Mouse (Mus musculus) NIH3T3 (cell line): ENCODE measurements around the gene Scarb2.

Experiments
- DNase-seq: peaks from one replicate; pipeline ENCODE4 v3.0.0-alpha.2; 2012; ENCODE audit warnings: low read depth

Scarb2 gene

DNA sequence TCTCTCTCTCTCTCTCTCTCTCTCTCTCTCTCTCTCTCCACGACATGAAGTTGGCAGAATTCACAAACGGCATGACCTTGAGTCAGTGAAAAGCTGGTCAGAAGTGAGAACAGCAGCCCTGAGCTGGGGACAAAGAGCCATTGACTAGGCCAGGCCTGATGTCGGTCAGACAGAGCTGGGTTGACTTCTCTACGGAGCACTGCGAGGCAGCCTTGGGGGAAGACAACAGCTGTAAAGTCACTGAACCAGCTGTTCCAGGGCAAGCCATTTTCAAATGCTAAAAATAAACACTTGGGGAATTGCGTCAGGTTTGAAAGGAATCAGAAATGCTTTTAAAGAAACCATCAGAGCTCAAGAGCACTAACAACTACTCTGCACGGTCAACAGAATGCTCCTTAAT lies 13.2 kb downstream of the Scarb2 start:
- peak; percentile 26 for DNase-seq

DNA sequence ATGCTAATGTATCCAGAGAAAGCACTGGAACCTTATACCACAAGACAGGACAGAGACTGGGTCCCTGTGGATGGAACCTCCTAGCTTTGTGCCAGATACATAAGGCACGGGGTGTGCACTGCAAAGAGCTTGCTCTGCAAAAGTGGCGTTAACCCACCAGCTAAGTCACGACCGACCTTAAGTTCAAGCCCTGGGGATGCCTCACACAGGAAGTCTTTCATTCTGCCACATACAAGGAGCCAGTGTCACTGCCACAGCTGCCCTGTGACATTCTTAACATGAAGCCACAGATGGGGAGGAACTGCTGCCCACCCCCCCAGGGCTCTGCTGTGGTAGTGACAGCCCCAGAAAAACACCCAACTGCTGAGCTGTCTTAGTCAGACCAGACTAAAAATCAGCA lies 15.9 kb downstream of the Scarb2 start:
- no peak for DNase-seq

GRCm38 (mm10) chr5:92490304-92490703 lies 16.3 kb downstream of the Scarb2 start:
- DNase-seq: no peak

DNA sequence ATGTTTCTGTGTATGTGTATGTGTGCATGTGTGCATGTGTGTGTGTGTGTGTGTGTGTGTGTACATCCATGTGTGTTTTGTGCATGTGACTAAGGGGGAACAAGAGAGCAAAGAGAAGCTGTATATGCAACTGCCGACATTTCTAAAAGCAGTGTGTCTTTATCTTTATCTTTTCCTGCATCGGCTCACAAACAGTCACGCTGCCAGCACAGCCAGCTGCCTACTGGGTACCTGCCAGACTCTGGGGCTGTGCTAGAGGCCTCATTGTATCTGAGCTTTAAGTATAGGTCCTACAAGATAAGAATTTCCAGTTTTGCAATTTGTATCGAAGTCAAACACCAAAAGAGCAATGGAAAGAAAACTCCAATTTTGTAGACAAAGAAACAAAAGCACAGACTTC lies 17.1 kb downstream of the Scarb2 start:
- DNase-seq: no peak

DNA sequence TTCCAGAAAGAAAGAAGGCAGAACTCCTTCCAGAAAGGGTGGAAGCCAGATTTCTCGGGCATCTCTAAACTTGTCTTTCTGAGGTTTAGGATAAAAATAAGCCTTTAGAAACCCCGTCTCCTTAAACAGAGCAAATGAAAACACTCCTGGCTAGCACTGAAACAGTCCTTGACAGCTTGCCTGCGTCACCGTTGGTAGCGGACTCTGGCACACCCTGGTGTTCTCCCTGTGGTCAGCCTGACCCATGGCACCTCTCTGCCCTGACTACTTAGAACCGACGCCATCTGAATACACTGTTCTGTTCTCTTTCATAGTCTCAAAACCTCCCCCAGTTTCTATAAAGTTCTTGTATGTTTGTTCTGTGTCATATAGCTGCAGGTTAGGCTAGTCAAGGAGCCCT lies 17.7 kb downstream of the Scarb2 start:
- no peak for DNase-seq

GRCm38 (mm10) chr5:92488408-92488807 lies 18.2 kb downstream of the Scarb2 start:
- no peak for DNase-seq

- DNase-seq: peak; percentile 91
Observed at GRCm38 (mm10) chr5:92486758-92487157, 19.9 kb downstream of the Scarb2 start.

GRCm38 (mm10) chr5:92484880-92485279 lies 21.8 kb downstream of the Scarb2 start:
- DNase-seq: no peak

DNA sequence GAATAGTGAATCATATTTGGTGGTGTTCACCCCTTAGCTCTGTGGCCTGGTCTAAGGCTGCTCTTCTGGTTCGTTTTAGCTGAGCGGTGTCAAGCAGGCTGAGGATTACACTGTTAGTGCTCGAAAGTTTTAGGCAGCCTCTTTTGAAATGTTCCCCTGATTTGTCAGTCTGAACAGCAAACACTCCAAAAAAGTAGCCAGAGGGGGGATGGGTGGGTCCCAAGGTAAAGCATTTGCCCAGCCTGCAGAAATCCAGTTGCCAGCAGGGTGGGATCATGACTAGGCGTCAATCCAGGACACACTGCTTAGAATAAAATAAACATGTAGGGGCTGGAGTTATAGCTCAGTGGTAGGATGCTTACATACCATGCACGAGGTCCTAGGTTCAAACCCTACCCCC lies 33.8 kb downstream of the Scarb2 start:
- no peak for DNase-seq

- no peak for DNase-seq
Observed at GRCm38 (mm10) chr5:92471531-92471930, 35.1 kb downstream of the Scarb2 start.

GRCm38 (mm10) chr5:92469201-92470130 lies 37.2 kb downstream of the Scarb2 start:
- DNase-seq: peak; percentile 21

- DNase-seq: peak; percentile 58
Observed at GRCm38 (mm10) chr5:92468234-92468633, 38.4 kb downstream of the Scarb2 start.

DNA sequence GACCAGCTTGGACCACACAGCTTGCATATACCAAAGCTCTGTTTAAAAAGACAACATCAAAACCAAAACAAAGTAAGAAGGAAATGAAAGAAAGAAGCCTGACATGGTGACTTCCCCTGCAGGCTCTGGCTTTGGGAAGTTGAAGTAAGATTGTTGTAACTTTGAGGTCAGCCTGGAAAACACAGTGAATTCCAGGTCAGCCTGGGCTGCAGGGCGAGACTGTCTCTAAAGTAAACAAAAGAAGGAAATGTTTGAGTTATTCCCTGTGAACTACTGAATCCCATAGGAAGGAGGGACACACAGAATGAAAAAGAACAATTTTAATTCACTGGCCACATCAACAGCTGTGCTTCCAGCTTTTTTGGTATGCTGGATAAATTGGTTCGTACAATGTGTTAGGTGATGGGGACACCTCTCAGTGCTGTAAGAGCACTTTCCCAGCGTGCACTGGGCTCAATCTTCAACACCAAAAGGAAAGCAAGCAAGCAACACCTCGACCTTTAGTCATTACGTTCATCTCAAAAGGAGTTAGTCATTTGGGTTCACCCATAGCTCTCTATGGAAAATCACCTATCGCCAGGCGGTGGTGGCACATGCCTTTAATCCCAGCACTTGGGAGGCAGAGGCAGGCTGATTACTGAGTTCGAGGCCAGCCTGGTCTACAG lies 39.4 kb downstream of the Scarb2 start:
- DNase-seq: no peak

GRCm38 (mm10) chr5:92465511-92465910 lies 41.1 kb downstream of the Scarb2 start:
- no peak for DNase-seq

DNA sequence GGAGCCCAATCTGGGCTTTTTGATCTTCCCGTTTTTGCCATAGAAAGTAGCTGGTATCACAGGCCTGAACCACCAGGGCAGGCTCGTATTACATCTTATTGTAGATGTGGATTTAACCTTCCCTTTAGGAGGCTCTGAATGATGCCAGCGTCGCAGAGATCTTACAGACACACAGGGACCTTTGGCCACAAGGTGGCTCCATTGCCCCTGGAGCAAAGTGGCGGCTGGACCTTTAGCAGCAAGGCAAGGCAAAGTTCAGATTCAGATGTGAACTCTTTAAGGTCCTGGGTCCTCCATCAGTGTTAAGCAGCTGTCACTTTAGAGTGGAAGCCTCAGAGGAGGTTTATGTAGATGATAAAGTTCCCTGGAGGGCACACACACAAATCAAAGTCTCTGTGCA lies 45.3 kb downstream of the Scarb2 start:
- peak; percentile 73 for DNase-seq

DNA sequence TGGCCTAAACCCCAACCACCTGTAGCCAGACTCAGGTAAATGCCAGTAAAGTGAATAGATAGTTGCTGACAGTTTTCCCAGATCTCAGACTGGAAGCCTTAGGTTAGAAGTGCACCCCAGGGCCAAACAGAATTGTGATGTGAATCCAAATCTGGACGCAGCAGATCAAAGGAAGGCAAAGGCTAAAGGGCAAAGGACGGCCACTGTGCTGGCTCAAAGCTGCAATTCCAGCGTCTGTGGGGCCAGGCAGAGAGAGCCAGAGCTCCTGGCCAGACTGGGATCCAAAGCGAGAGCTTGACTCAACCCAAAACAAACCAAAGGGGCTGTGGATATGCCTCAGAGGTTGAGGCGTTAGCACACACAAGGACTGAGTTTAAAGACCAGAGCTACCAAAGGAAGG lies 47.9 kb downstream of the Scarb2 start:
- no peak for DNase-seq

DNA sequence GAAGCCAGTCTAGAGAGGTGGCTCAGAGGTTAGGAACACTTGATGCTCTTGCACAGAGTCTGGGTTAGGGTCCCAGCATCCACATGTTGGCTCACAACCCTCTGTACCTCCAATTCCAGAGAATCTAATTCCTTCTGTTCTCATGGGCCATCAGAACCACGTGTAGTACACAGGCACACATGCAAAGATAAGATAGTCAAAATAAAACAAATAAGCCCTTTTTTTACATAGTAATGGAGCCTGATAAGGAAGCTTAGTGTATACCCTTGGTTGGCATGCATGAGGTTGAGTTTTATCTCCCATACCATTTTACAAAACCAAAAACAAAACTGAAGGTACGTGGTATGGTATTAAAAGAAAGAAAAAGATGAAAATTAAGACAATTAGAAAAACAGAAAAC lies 49.2 kb downstream of the Scarb2 start:
- no peak for DNase-seq

- DNase-seq: no peak
Observed at GRCm38 (mm10) chr5:92452876-92453275, 53.8 kb downstream of the Scarb2 start.

- DNase-seq: no peak
Observed at GRCm38 (mm10) chr5:92446736-92447135, 59.9 kb downstream of the Scarb2 start.

GRCm38 (mm10) chr5:92445016-92445415 lies 61.6 kb downstream of the Scarb2 start:
- no peak for DNase-seq

- no peak for DNase-seq
Observed at GRCm38 (mm10) chr5:92442914-92443313, 63.7 kb downstream of the Scarb2 start.

GRCm38 (mm10) chr5:92441494-92441893 lies 65.1 kb downstream of the Scarb2 start:
- no peak for DNase-seq

DNA sequence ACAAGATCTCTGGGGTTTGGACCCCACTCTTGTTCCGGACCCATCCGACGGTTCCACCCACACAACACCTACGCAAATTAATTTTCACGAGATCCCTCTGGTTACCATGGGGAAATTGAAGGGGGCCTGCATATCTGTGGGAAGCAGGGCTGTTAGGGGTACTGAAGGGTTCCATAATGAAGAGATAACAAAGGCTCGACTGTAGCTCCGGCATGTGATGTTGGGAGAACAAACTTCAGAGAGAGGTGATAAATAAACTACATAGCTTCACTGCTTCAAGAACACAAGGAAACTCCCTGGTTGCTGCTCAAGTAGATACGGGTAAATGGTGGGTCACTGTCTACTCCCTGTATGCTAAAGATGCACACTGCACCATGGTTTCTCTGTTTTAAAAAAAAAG lies 68.1 kb downstream of the Scarb2 start:
- no peak for DNase-seq
